Mouse (Mus musculus) NIH3T3 (cell line): Measurements from ENCODE around the gene Adcy9.
"Not testable (repeated sequence)": the region's sequence is repeated elsewhere in the genome, so short reads cannot be mapped to it uniquely, and the experiment has no call there.

Source experiments
- DNase-seq: peaks from one replicate; pipeline ENCODE4 v3.0.0-alpha.2; 2012; ENCODE audit warnings: low read depth

Gene Adcy9

DNA sequence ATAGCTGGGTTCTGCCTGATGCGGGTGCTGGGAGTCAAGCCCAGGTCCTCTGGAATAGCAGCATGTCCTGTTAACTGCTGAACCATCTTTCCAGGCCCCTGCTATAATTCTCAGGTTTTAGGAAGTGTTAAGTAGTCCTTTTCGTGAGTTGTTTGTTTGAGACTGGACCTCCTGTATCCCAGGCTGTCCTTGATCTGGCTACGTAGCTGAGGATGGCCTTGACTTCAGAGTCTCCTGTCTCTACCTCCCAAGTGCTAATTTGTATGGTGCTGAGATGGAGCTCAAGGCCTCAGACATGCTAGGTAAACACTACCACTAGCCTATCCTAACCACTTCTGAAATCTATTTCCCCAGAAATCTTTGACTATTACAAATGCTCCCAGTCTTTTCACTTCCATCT, 37.9 kb downstream of the Adcy9 start:
- DNase-seq: no peak

DNA sequence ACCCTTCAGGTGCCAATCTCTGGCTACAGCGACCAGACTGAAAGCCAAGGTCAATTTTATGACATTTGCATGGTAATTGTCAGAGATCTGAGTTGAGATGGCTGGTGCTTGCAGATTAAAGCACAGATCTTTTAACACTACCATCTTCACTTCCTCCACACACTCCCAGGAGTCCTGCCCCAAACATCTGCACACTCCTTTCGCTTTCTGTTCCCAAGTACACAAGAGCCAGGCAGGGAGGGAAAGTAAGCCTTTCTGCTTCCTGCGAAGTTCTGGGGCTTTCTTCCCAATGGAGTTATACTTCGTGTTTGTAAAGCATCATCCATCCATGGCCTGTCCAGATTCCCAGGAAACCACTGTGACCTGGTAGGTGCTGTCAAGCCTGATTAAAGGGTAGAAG, 38.8 kb downstream of the Adcy9 start:
- no peak for DNase-seq

DNA sequence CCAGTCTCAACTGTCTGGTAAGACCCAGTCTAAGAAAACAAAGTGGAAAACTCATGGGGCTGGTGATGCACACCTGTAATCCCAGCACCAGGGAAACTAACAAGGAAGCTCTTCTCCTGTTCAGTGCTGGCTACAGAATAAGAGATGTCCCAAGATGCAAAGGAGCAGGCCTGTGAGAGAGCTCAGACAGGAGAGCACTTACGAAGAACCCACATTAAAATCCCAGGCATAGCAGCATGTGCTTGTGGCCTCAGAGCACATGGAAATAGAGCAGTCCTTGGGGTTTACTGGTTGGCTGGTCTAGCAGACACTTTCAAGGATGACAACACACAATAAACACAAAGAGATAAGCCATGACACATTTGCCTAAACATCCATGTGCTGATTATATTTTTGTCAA, 41.5 kb downstream of the Adcy9 start:
- DNase-seq: no peak

DNA sequence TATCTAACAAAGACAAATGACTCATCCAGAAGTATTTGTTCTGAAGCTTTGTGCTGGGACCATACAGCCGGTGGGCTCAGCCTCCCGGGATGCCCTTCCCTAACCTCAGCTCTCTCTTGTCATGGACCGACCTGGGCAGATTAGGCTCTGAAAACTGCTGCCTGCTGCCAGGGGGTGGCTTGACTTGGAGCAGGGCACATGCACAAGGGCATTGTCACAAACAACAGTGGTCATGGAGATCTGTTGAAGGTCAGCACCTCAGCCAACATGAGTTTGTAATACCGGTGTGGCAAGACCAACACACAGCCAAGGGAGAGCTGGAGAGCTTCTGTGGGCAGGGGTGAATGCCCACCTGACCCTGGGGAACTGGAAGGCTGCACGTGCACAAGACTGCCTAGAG, 42.7 kb downstream of the Adcy9 start:
- no peak for DNase-seq

DNA sequence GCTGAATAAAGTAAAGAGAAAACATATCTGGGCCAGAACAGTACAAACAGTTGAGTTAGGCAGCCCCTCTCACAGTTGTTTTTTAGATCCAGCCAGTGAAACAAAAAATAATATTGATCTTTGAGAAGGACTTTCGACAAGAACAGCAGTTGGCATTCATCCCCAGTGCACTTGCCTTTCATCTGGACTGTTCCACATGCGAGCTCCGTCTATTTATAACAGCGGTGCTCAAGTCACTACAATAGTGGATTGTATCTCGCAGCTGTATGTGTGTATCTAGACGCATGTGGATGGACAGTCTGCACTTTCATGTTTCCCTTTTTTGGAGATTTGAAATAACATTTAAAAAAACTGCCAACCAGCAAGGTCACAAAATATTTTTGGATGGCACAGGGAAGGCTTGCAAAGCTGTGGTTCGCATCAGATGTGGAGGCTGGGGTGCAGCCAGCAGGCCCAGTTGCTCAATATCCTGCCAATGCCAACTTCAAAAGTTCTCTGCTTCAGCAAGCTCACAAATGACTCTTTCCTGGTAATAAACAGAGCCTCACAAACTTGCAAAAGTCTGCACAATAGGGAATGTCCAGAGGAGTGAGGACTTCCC, 45.4 kb downstream of the Adcy9 start:
- peak; percentile 63 for DNase-seq

DNA sequence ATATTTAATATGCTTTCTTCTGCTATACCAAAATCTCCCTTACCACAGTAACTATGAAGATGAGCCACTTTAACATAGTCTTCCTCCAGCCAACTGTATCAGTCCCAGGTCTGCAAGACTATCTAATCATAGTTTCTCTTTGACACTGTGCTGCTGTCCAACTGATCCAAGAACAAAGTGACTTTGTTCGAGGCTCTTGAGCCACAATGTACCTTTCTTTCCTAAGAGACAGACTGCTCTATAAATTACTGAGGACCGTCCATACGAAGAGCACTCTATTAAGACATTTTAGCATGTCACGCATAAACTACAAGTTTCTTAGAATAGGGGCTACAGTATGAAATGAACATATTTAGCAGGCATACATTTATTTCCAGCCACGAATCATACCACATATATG, 46.0 kb downstream of the Adcy9 start:
- DNase-seq: no peak

DNA sequence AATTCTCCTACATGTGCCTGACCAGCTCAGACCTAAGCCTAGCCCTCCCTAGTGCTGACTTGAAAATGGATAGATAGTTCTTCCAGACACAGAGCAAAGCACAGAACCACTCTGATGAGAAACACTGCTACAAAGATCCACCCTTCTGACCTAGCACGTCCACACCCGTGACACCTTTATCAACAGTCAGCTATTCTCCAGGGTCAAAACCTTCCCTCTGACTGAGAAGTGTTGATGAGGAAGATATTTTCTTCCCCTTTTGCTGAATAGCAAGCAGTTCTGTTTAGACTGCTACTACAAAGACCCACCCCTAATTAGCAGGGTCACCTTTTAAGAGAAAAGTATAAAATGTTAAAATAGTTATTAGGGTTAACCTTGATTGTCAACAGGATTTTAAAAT, 49.3 kb downstream of the Adcy9 start:
- DNase-seq: no peak

DNA sequence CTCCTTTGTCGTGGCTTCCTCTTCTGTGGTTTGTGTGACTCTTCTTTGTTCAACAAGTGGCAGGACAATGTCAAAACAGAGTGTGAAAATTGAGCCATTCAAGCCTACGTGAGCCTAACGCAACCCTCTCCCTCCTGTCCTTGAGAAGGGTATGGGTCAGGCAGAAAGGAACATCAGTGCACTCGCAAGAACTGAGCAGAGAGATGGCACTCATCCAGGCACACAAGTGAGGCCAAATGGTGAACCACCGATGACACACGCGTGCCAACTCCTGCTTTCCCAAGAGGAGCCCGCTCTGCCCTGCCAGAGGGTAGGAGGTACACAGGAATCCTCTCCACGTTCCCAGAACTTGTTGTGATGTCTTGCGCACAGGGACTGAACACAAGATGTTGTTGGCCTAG, 50.2 kb downstream of the Adcy9 start:
- DNase-seq: peak; percentile 17

DNA sequence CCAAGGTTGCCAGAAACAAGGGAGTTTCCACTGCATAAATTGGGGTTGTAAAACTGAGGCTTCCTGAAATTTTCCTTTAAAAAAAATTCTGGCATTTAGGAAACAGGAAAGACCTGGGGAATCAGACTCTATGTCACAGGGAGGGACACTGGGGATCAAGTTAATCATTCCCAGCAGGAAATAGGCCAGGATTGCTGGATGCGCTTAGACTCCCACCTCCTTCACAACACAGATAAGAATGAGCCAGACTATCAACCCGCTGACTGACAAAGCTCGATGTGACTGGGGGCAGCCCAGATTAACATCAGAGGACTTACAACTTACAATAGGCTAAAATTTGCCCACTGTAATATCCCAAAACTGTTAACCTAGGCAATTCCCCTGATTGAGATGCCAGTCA, 52.4 kb downstream of the Adcy9 start:
- DNase-seq: no peak

DNA sequence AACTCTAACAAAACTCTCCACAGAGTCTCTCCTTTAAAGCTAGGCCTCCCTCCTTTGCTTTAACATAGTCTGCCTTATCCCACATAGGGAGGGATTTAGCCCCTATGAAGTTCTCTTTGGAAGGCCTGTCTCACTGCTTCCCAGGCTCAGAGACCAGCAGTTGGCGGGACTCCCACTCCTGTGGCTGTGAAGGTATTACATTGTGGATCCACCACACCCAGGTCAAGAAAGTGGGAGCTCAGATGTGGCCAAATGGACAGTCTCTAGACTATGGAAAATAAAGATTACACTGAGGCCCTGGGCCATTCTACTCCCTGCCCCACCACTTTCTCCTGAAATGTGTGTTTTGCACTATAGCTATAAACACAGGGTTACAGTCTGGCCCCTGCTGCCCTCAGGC, 53.0 kb downstream of the Adcy9 start:
- DNase-seq: no peak

DNA sequence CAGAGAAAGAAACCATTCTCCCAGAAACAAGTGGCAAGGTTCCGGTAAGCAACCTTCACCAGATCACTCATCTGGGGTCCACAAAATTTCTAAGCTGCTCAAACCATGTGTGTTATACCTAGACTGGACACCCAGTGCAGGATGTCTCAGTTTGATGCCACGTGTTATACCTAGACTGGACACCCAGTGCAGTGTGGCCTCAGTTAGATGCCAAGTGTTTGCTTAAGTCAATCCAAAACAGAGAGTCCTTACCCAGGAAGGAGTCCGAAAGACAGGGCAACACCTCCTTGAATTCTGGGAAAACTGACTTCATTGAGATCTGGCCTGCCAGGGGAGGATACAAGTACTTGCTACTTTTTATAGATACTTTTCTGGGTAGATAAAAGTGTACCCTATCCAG, 53.6 kb downstream of the Adcy9 start:
- DNase-seq: no peak

DNA sequence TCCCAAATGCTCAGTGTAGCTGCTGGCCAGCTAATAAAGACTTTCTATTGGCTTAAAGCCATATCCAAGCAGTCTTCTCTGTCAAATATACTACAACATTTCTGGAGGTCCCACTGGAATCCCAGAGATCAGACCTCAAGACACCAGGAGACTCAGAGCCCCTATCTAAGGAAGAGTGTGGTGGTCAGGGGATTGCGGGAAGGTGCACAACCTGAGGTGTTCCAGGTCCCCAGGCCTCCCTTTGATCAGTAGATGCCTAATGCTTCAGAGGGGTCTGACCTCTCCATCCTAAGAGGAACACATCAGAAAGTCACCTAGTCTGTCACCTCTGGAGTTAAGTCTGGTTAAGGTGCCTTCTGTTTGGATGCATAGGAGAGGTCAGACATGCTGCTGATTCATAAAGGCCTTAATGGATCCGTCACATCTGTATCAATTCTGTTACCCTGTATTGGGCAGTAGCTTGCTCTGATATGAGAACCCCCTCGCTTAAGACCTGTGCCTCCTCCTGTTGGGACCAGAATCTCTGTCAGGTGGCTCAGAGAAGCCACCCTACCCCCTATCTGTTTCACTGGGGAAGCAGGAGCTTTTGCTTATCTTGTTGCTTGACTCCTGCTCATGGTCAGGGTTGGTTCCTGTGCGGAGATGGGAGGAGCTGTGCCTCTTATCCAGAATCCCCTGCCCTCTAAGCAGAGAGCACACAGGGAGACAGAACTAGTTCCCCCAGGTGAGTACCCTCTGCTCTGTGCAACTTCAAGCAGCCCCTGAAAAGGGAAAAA, 56.8 kb downstream of the Adcy9 start:
- DNase-seq: no peak

DNA sequence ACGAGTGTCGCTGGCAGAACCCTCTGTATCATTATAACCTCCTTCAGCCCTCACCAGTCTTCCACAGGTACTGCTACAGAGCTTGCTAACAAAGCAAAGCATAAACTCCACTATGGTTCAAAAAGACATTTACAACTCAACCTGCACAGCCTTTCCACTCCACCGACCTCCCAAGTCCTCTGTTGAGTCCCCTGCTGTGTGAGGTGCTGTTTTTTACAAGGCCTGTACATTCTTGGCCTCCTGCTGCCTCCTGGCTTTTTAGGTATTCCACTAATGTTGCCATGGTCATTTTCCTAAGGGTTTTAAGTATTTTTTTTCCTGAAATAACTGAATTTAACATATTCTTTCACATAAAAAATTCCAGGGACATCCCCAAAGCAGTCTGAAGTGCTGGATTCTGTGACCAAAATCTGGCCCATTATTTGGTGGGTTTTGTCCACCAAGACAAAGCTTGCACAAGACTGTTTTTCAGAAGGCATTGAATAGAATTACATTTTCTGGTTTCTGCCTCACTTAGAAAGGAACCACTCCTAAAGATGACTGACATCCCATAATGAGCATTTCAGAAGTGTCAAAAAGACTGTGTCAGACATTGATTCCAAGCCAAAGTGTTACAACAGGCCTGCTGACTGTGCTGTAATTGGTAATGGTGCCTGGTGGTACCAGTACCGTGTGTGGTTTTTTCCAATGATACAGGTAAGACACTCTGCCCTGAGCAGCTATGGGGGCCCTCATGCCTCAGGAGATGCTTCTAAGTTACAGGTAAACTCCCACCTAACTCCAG, 64.8 kb downstream of the Adcy9 start:
- peak; percentile 18 for DNase-seq

DNA sequence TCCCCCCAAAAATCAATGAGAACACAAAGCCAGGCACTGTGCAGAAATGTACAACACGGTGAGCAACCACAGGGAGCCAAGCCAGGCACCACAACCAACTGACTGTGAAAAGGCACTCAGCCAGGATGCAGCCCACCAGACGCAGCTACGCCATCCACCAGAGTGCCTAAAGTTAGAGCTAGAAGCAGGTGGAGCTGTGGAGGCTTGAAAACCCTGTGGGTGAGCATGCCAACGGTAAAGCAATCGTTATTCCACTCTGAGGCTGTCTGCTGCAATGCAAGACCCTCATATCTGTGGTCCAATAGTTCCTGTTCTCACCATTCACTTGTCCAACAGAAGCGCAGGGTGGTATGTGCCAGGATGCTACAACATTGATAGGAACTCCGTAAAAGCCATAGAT, 77.7 kb downstream of the Adcy9 start:
- no peak for DNase-seq

DNA sequence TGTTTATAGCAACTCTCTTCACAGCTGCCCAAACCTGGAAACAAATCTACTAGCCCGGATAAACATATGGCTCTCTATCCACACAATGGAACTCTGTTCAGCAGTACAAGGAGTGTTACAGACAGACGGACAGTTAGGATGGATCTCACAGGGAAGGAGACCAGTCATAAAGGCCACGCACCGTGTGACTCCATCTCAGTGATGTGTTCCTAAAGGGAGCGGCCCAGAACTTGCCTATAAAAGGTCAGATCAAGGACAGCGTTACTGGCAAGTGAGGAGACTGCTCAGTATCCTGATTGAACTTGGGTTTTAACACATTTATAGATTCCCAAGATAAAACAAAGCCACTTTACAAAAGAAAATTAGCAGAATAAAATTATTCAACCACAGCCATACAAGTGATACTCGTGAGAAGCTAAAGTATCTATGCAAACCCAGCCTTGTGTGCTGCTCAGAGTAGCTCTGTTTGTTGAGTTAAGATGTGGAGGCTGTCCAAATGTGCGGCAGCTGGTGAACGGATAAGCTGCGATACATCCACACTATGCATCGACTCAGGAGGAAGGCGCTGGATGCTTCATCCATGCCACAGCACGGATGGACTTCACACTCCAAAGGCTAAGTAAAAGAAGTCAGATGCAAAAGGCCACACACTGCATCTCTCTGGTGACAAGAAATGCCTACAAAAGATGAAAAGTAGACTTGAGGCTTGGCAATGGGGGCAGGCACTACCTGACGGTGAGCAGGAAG, 78.8 kb downstream of the Adcy9 start:
- no peak for DNase-seq

DNA sequence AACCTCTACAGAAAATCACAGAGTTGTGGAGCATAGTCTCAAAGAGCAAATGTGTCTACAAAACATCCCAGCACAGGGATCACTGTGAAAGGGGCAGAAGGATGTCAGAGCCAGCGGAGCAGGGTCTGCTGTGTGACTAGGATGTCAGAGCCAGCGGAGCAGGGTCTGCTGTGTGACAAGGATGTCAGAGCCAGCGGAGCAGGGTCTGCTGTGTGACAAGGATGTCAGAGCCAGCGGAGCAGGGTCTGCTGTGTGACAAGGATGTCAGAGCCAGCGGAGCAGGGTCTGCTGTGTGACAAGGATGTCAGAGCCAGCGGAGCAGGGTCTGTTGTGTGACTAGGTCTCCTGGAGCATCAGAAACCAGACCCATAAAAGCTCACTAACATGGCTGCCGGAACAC, 81.1 kb downstream of the Adcy9 start:
- DNase-seq: not testable (repeated sequence)

DNA sequence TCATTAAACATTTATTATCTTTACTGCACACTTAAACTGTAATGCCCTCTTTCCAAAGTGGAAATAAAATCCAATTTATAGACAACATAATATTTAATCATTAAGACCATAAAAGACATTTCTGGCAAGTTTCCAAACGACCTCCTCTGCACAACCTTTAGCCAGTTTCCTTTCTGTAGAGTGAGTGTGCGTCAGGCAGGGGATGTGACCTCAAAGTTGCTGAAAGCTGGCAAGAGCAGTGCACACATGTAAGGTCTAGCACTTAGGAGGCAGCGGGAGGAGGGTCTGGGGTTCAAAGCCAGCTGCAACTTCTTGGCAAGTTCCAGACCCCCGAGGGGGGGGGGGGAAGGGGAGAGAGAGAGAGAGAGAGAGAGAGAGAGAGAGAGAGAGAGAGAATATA, 83.0 kb downstream of the Adcy9 start:
- peak; percentile 17 for DNase-seq

DNA sequence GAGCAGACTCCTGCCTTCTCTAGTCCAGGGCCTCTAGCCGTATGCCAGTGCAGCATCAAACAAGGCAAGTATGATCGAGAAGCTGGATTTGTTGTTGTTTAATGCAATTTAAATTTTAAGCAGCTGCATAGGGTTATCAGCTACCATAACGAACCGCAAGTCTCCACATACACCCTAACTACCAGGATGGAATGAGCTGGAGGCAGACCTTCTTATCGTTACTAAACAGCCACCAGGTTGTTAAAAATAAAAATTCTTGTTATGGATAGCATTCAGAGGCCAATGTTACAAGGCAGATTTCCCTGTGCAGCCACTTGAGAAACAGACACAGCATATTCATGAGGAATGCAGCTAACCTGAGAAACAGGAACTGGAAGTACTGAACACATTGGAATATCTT, 86.5 kb downstream of the Adcy9 start:
- no peak for DNase-seq

DNA sequence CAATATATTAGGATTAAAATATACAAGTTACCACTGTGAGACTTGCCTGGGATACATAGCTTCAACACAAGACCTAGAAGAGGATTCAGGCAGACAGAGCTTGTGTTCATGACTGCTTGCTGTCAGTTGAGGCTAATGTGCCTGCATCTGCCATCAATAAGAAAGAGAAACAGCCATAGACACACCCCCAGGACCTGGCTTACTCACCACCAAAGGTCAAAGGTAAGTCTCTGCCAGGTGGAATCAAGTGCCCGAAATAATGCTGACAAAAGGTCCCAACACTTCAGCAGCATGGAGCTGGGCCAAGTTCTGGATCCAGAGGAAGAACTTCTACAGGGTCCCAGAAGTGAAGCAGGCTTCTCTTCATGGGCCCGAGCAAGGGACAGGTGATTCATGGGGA, 86.9 kb downstream of the Adcy9 start:
- DNase-seq: no peak

DNA sequence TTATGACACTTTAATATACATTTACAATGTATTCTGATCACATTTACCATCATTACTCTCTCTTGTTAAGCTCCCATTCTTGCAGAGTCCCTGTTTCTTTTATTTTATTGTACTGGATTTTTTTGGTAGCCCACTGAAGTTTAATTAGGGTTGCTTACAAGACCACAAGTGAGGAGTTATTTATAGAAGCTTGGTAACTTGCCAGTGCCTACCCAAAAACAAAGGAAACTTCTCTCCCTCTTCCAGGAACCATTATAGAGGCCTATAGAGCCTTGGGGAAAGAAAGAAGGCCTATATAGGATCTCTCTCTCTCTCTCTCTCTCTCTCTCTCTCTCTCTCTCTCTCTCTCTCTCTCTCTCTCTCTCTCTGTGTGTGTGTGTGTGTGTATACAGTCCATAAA, 93.2 kb downstream of the Adcy9 start:
- no peak for DNase-seq

DNA sequence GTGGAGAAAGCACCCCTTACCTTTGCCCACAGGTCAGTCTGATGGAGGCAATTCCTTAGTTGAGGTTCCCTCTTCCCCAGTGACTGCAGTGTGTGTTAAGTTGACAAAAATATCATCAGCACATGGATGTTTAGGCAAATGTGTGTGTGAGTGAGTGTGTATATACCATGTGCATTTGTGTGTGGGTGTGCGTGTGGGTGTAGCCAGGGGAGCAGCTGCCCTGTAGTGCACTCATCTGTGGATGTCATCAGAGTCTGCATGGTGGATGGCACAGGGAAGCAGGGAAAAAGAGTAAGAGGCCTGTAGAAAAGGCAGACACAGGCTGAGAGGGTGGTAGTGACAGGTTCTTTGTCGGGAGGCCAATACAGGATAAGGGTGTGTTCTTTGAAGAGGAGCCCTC, 94.5 kb downstream of the Adcy9 start:
- no peak for DNase-seq

DNA sequence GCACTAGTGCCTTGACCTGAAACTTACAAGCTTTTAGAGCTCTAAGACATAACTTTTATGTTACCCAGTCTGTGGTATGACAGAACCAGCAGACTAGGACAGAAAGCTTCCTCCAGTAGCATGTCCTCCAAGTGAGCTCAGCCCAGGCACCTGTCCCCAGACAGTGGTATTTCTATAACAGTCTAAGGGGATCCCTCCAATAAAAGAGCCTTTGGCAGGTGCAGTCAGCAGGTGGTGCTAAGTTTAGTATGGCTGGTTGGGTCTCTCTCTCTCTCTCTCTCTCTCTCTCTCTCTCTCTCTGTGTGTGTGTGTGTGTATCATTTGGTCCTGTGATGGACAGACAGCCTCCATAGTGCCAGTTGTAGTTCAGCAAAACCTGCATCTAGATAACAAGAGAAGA, 95.3 kb downstream of the Adcy9 start:
- DNase-seq: no peak

DNA sequence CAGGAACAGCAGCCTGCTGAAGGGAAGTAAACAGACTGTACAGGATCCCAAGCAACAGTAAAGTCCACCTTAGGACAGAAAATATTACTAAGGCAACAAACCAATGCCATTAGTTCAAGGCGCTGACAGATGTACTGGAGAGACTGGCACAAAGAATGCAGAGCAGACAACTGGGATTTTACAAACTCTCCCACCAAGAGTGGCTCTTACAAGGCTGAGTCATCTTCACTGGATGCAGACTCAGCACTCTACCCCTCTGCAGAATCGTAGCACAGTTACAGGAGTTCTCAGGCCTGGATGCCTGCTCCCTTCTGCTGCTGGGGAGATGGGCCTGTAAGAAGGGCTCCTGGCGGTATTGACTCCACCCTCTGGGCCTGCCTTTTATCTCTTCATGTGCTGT, 99.4 kb downstream of the Adcy9 start:
- peak; percentile 71 for DNase-seq
